Mouse (Mus musculus): ENCODE data around the gene Gp9. TPM values are rescaled to one million over a fixed set of nuclear protein-coding genes. Genes with fewer than 3 reads are reported as not detected.

Gp9 gene
- total RNA-seq, 2 experiments from 2014 or later = 0.32 TPM; not detected in 1

GRCm38 (mm10) chr6:87808521-87808920 lies 30.6 kb downstream of the Gp9 start:
- no peak for DNase-seq (ENCODE audit: low spot score in 2 of 2)

GRCm38 (mm10) chr6:87809144-87809543 lies 31.3 kb downstream of the Gp9 start:
- DNase-seq (ENCODE audit: low spot score in 2 of 2) = no peak

GRCm38 (mm10) chr6:87809651-87810161 lies 31.8 kb downstream of the Gp9 start:
- no peak for DNase-seq (ENCODE audit: low spot score in 2 of 2)

- DNase-seq (ENCODE audit: low spot score in 2 of 2) = no peak
These were observed 32.4 kb downstream of the Gp9 start for GRCm38 (mm10) chr6:87810311-87810710.

- peak; percentile 48 to 68 for DNase-seq (ENCODE audit: low spot score in 2 of 2)
These were observed 33.1 kb downstream of the Gp9 start for GRCm38 (mm10) chr6:87810713-87811669.

GRCm38 (mm10) chr6:87811675-87812338 lies 33.9 kb downstream of the Gp9 start, which contains the start of gene Rab43:
TSS of gene Rab43 (minus strand) at chr6:87812164.
- DNase-seq (ENCODE audit: low spot score in 2 of 2) = peak; percentile 87 to 93

GRCm38 (mm10) chr6:87812656-87813055 lies 34.8 kb downstream of the Gp9 start:
- DNase-seq (ENCODE audit: low spot score in 2 of 2) = no peak

- DNase-seq (ENCODE audit: low spot score in 2 of 2) = no peak
These were observed 36.6 kb downstream of the Gp9 start for GRCm38 (mm10) chr6:87814486-87814885.

- DNase-seq (ENCODE audit: low spot score in 2 of 2) = no peak
These were observed 42.5 kb downstream of the Gp9 start for GRCm38 (mm10) chr6:87820366-87820765.

Other genes with a start within 250 kb of the Gp9 start
- 1 to 10 TPM; 4.4 to 4.6 TPM for gene Arhgap25, start 244.8 kb upstream of the Gp9 start, total RNA-seq (2021)
- gene Prokr1, start 187.3 kb upstream of the Gp9 start, total RNA-seq (2021) = 1 to 10 TPM; 7.9 to 9.3 TPM
- gene Aplf, start 105.9 kb upstream of the Gp9 start, total RNA-seq (2021) = 1 to 10 TPM; 5.2 to 6.0 TPM
- 1 to 10 TPM; 2.7 to 3.4 TPM for gene Efcc1, start 47.2 kb upstream of the Gp9 start, total RNA-seq (2021)
- gene Rab43, start 34.1 kb downstream of the Gp9 start, total RNA-seq (2021) = 10 to 100 TPM; 21.4 to 25.1 TPM
- 1 to 10 TPM; 4.1 to 4.2 TPM for gene Gm45140, start 57.7 kb downstream of the Gp9 start, total RNA-seq (2021)
- 10 to 100 TPM; 25.1 to 28.0 TPM for gene Isy1, start 60.7 kb downstream of the Gp9 start, total RNA-seq (2021)
- 100 to 1,000 TPM; 469 to 478 TPM for gene Cnbp, start 73.0 kb downstream of the Gp9 start, total RNA-seq (2021)
- 10 to 100 TPM; 93.9 to 95.2 TPM for gene Copg1, start 109.7 kb downstream of the Gp9 start, total RNA-seq (2021)
- gene Hmces, start 135.9 kb downstream of the Gp9 start, total RNA-seq (2021) = 10 to 100 TPM; 18.3 to 18.6 TPM
- gene H1fx, start 203.6 kb downstream of the Gp9 start, total RNA-seq (2021) = 10 to 100 TPM; 31.9 to 40.7 TPM